Mouse (Mus musculus): ENCODE data around the gene Dnah3. TPM values are rescaled to one million over a fixed set of nuclear protein-coding genes. Genes with fewer than 3 reads are reported as not detected.

The Dnah3 gene
- not detected in 2 replicates for total RNA-seq (2023)

GRCm38 (mm10) chr7:120095180-120095579 lies at the start of gene Dnah3:
TSS of gene Dnah3 (minus strand) at chr7:120095280.

DNA sequence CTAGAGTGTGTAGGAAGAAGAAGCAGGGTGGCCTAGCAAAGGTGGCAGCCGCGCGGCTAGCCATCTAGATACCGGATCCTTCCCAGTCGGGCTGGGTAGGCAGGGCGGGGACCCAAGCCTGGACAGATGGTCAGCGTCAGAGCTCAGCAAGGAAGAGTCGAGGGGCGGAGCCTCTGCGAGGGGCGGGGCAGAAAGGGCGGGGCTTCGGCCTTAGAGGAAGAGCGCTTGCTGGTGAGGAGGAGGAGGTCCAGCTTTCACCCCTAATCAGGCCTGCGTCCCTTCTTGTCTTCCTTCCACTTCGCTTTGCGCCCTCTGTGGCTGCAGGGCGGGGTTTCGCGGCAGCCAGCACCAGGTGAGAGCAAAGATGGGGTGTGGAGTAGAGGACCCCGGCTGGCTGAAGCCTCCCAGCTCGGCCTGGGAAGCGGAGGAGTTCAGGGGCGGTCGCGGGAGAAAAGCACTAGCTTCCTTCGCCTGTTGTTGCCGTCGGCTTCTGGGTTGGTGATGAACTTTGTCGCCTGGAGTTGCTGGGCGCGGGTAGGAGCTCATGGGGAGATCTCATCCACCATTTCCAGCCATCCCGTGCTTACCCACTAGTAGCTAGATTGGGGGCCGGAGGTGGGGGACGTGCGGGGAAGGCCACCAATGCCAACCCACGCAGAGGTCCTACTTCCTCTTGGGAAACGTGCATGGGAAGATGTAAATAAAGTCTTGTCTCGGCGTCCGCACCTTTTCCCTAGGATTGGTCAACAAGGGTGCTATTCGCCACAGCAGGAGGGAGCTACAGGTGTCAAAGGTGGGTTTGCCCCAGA lies 7.3 kb upstream of the Dnah3 start, which contains the start of gene Tmem159:
TSS of gene Tmem159 (plus strand) at position 190 of the 809 bp plus-strand sequence.

GRCm38 (mm10) chr7:119895639-119896512 lies 199.2 kb downstream of the Dnah3 start, which contains the start of the genes Lyrm1 and Dcun1d3:
TSS of gene Lyrm1 (plus strand) at chr7:119895861.
TSS of gene Dcun1d3 (minus strand) at chr7:119896298.

Other genes starting within 250 kb of the Dnah3 start
- 5.4 and 6.2 TPM in 2 replicates for gene Lyrm1, start 199.4 kb downstream of the Dnah3 start, total RNA-seq (2023)
- 16.0 and 23.1 TPM in 2 replicates for gene Dcun1d3, start 199.0 kb downstream of the Dnah3 start, total RNA-seq (2023)
- gene Tmem159, start 7.1 kb upstream of the Dnah3 start, total RNA-seq (2023): 6.3 and 9.7 TPM in 2 replicates
- not detected in 2 replicates for gene Zp2, start 50.0 kb upstream of the Dnah3 start, total RNA-seq (2023)
- gene Anks4b, start 78.6 kb upstream of the Dnah3 start, total RNA-seq (2023): not detected in 2 replicates
- gene Crym, start 106.8 kb upstream of the Dnah3 start, total RNA-seq (2023): not detected in 2 replicates
- not detected in 2 replicates for gene Abca14, start 108.7 kb upstream of the Dnah3 start, total RNA-seq (2023)
- not detected in 2 replicates for gene Abca15, start 233.4 kb upstream of the Dnah3 start, total RNA-seq (2023)